Mouse (Mus musculus) cerebellum, adult 2 months (tissue): ENCODE results near the gene Tmem63c. TPM values are rescaled to one million over a fixed set of nuclear protein-coding genes. Genes with fewer than 3 reads are reported as not detected.

Experiments used
- DNase-seq, 2 experiments: peaks; one replicate each; pipeline ENCODE4 v3.0.0; 2021
- H3K27ac ChIP-seq: fragments of 200-500 bp; 2 replicates; pipeline ENCODE4 v1.5.1; 2012; ENCODE audit warnings: low read length, control low read depth, inconsistent platforms; ENCODE audit not compliant: insufficient read depth
- H3K27me3 ChIP-seq: fragments of 200-500 bp; 2 replicates; pipeline ENCODE4 v1.6.1; 2012; ENCODE audit warnings: inconsistent platforms, mild to moderate bottlenecking, low read length, moderate library complexity; ENCODE audit not compliant: control insufficient read depth, insufficient read depth
- H3K4me1 ChIP-seq: fragments of 200-500 bp; 2 replicates; pipeline ENCODE4 v1.6.1; 2011; ENCODE audit warnings: low read length; ENCODE audit not compliant: control insufficient read depth, insufficient read depth
- H3K4me3 ChIP-seq: fragments of 200-500 bp; replicated peaks from 2 replicates; pipeline ENCODE3; 2011; ENCODE audit warnings: mild to moderate bottlenecking, low read depth, low read length, control low read depth; ENCODE audit not compliant: insufficient read depth
- CTCF ChIP-seq: fragments of 200-500 bp; IDR thresholded peaks from 2 replicates; pipeline ENCODE4 v1.5.1; 2011; ENCODE audit warnings: low read depth, mild to moderate bottlenecking, control low read depth, low read length, moderate library complexity, borderline replicate concordance; ENCODE audit not compliant: insufficient read depth
- POLR2A ChIP-seq: fragments of 200-500 bp; IDR thresholded peaks from 2 replicates; pipeline ENCODE4 v1.6.1; 2011; ENCODE audit warnings: low read length, control low read depth, borderline replicate concordance; ENCODE audit not compliant: insufficient read depth
- WGBS: fragments of 180-500 bp; shearing (Covaris S2); methylation state at CpG from one replicate; pipeline ENCODE4 v1.1.7; 2018; 5-methylcytosine and 5-hydroxymethylcytosine counted together
- polyA plus RNA-seq: library from polyadenylated mRNA; depleted of rRNA; stranded (reverse); fragments of >200 nt; gene quantifications from 2 replicates; pipeline ENCODE4 v1.2.3, GENCODE M21; 2012

The Tmem63c gene
- polyA plus RNA-seq, 1 experiment = 55.9 TPM

- peaks cover 13% of the 10 kb centered on the region for H3K4me1 ChIP-seq
- no peak overlapping the region for H3K27ac ChIP-seq
- H3K27me3 ChIP-seq = no peaks in the 10 kb centered on the region
- DNase-seq = no peak
- no peak for TF ChIP-seq CTCF
- TF ChIP-seq POLR2A = no peak
- no peak overlapping the region for H3K4me3 ChIP-seq
- WGBS = 16% methylated on average over 5 of the region's 5 CpGs
Observed at GRCm38 (mm10) chr12:87066429-87066828, 45.3 kb downstream of the Tmem63c start.

- H3K27ac ChIP-seq = no peak overlapping the region
- H3K4me3 ChIP-seq = no peak overlapping the region
- no peak for TF ChIP-seq CTCF
- TF ChIP-seq POLR2A = no peak
- no peak for DNase-seq
- no peaks in the 10 kb centered on the region for H3K27me3 ChIP-seq
- 66% methylated on average over 5 of the region's 5 CpGs for WGBS
- H3K4me1 ChIP-seq = peaks cover 8% of the 10 kb centered on the region
Observed at GRCm38 (mm10) chr12:87070520-87070919, 49.4 kb downstream of the Tmem63c start.

- no peak for DNase-seq
- Histone ChIP-seq H3K27me3 (no peaks in the 10 kb centered on the region), H3K27ac (no peak overlapping the region), H3K4me1 (no peaks in the 10 kb centered on the region; the same call in 1 of the 2 replicates), H3K4me3 (no peak overlapping the region)
- 92% methylated on average over 2 of the region's 2 CpGs for WGBS
- TF ChIP-seq CTCF = no peak
- no peak for TF ChIP-seq POLR2A
Observed at GRCm38 (mm10) chr12:87076610-87077009, 55.5 kb downstream of the Tmem63c start.

GRCm38 (mm10) chr12:87082797-87083196 lies 61.7 kb downstream of the Tmem63c start:
- no peak overlapping the region for H3K4me3 ChIP-seq
- no peaks in the 10 kb centered on the region for H3K27me3 ChIP-seq
- 61% methylated on average over 8 of the region's 8 CpGs for WGBS
- no peak for DNase-seq
- TF ChIP-seq CTCF (no peak), POLR2A (no peak)
- no peak overlapping the region for H3K27ac ChIP-seq
- no peaks in the 10 kb centered on the region for H3K4me1 ChIP-seq

- WGBS = 61% methylated on average over 7 of the region's 7 CpGs
- Histone ChIP-seq H3K27me3 (no peaks in the 10 kb centered on the region), H3K4me3 (no peak overlapping the region), H3K27ac (no peak overlapping the region), H3K4me1 (peaks cover under 1% of the 10 kb centered on the region)
- no peak for DNase-seq
- TF ChIP-seq CTCF (no peak), POLR2A (no peak)
Observed at GRCm38 (mm10) chr12:87087236-87087635, 66.1 kb downstream of the Tmem63c start.

GRCm38 (mm10) chr12:87088331-87088730 lies 67.2 kb downstream of the Tmem63c start:
- H3K27me3 ChIP-seq = no peaks in the 10 kb centered on the region
- no peak overlapping the region for H3K4me3 ChIP-seq
- TF ChIP-seq CTCF = peak; percentile 57; the same call in 1 of the 2 replicates
- no peak for TF ChIP-seq POLR2A
- no peak overlapping the region for H3K27ac ChIP-seq
- H3K4me1 ChIP-seq = peaks cover 10% of the 10 kb centered on the region
- no peak for DNase-seq
- WGBS = 23% methylated on average over 4 of the region's 4 CpGs

- TF ChIP-seq POLR2A (no peak), CTCF (no peak)
- no peak for DNase-seq
- 68% methylated on average over 4 of the region's 4 CpGs for WGBS
- Histone ChIP-seq H3K27me3 (no peaks in the 10 kb centered on the region), H3K4me3 (no peak overlapping the region), H3K27ac (no peak overlapping the region), H3K4me1 (peaks cover 12% of the 10 kb centered on the region)
Observed at GRCm38 (mm10) chr12:87089255-87089654, 68.1 kb downstream of the Tmem63c start.

GRCm38 (mm10) chr12:87089701-87090100 lies 68.6 kb downstream of the Tmem63c start:
- peaks cover 12% of the 10 kb centered on the region for H3K4me1 ChIP-seq
- no peak for TF ChIP-seq POLR2A
- TF ChIP-seq CTCF = no peak
- H3K27me3 ChIP-seq = no peaks in the 10 kb centered on the region
- 88% methylated on average over 2 of the region's 2 CpGs for WGBS
- no peak for DNase-seq
- H3K4me3 ChIP-seq = no peak overlapping the region
- no peak overlapping the region for H3K27ac ChIP-seq
